Mouse (Mus musculus) forebrain, embryonic 12.5 days (tissue): ENCODE results near the gene Ap5s1. TPM values are rescaled to one million over a fixed set of nuclear protein-coding genes. Genes with fewer than 3 reads are reported as not detected.
A peak's percentile ranks its signal among the peaks of the same experiment; 100 is the strongest.

Experiments used
- ATAC-seq: fragments of 200-750 bp; cut with Nextera tagmentation; 2 replicates; pipeline ENCODE4 v1.8.0; 2017; ENCODE audit warnings: moderate TSS enrichment; ENCODE audit not compliant: low FRiP score
- H3K27ac ChIP-seq: fragments of 300-500 bp; sonication (generic); 2 replicates; pipeline ENCODE4 v1.5.1; 2016; ENCODE audit warnings: mild to moderate bottlenecking
- H3K27me3 ChIP-seq: fragments of 300-500 bp; sonication (generic); 2 replicates; pipeline ENCODE4 v1.6.1; 2016; ENCODE audit warnings: mild to moderate bottlenecking
- H3K36me3 ChIP-seq: fragments of 300-500 bp; sonication (generic); replicated peaks from 2 replicates; pipeline ENCODE4 v1.6.1; 2016; ENCODE audit warnings: mild to moderate bottlenecking
- H3K4me1 ChIP-seq: fragments of 300-500 bp; sonication (generic); 2 replicates; pipeline ENCODE4 v1.6.1; 2016
- H3K4me2 ChIP-seq: fragments of 300-500 bp; sonication (generic); 2 replicates; pipeline ENCODE4 v1.6.1; 2016; ENCODE audit warnings: mild to moderate bottlenecking, moderate library complexity
- H3K4me3 ChIP-seq: fragments of 300-500 bp; sonication (generic); replicated peaks from 2 replicates; pipeline ENCODE4 v1.5.1; 2016; ENCODE audit warnings: mild to moderate bottlenecking
- H3K9ac ChIP-seq: fragments of 300-500 bp; sonication (generic); 2 replicates; pipeline ENCODE4 v1.6.1; 2016; ENCODE audit warnings: mild to moderate bottlenecking
- H3K9me3 ChIP-seq: fragments of 300-500 bp; sonication (generic); 2 replicates; pipeline ENCODE4 v1.6.1; 2016
- WGBS: fragments of 180-500 bp; shearing (Covaris S2); methylation state at CpG from one replicate; pipeline ENCODE4 v1.1.7; 2016; 5-methylcytosine and 5-hydroxymethylcytosine counted together
- polyA plus RNA-seq: library from polyadenylated mRNA; unstranded; fragments of >200 nt; fragmentation: Nextera tagmentation; extraction: Ambion mirVana; gene quantifications from 2 replicates; pipeline ENCODE4 v1.2.1, GENCODE M21; 2016

Gene Ap5s1
- polyA plus RNA-seq, 1 experiment from 2014 or later, result 30.0 TPM

GRCm38 (mm10) chr2:131175286-131175944, 31.5 kb upstream of the Ap5s1 start:
- H3K27ac ChIP-seq, result peak overlapping the region; percentile 53
- H3K9me3 ChIP-seq, result no peaks in the 10 kb centered on the region
- 67% methylated on average over 3 of the region's 3 CpGs for WGBS
- peaks cover 36% of the 10 kb centered on the region for H3K27me3 ChIP-seq
- no peak overlapping the region for H3K4me3 ChIP-seq
- no peak overlapping the region for H3K9ac ChIP-seq
- no peak overlapping the region for H3K4me2 ChIP-seq
- ATAC-seq, result no peak
- H3K4me1 ChIP-seq, result peaks cover 60% of the 10 kb centered on the region
- H3K36me3 ChIP-seq, result peaks cover 29% of the 10 kb centered on the region

- no peak overlapping the region for H3K9ac ChIP-seq
- no peak overlapping the region for H3K4me3 ChIP-seq
- H3K36me3 ChIP-seq, result peaks cover 29% of the 10 kb centered on the region
- H3K4me2 ChIP-seq, result no peak overlapping the region
- H3K27ac ChIP-seq, result 0 out of 2 replicates have a peak overlapping the region, but pooled peaks have one; percentile 36
- peaks cover 60% of the 10 kb centered on the region for H3K4me1 ChIP-seq
- 0 out of 2 replicates have a peak, but pooled peaks cover 2% of the 10 kb centered on the region for H3K9me3 ChIP-seq
- ATAC-seq, result no peak
- H3K27me3 ChIP-seq, result peaks cover 31% of the 10 kb centered on the region
- WGBS, result 83% methylated on average over 1 of the region's 1 CpGs
These were observed 31.0 kb upstream of the Ap5s1 start for GRCm38 (mm10) chr2:131175945-131176309.

- Histone ChIP-seq H3K9ac (0 out of 2 replicates have a peak overlapping the region, but pooled peaks have one; percentile 97), H3K36me3 (peaks cover 25% of the 10 kb centered on the region), H3K9me3 (0 out of 2 replicates have a peak, but pooled peaks cover 2% of the 10 kb centered on the region), H3K4me1 (peaks cover 56% of the 10 kb centered on the region), H3K4me3 (no peak overlapping the region), H3K27ac (no peak overlapping the region), H3K4me2 (peak overlapping the region; percentile 99; the same call in 1 of the 2 replicates), H3K27me3 (peaks cover 25% of the 10 kb centered on the region)
- 70% methylated on average over 5 of the region's 5 CpGs for WGBS
- no peak for ATAC-seq
These were observed 30.4 kb upstream of the Ap5s1 start for GRCm38 (mm10) chr2:131176491-131176890.

- Histone ChIP-seq H3K27ac (0 out of 2 replicates have a peak overlapping the region, but pooled peaks have one; percentile 2), H3K9ac (peak overlapping the region; percentile 97), H3K4me3 (peak overlapping the region; percentile 89), H3K4me1 (peaks cover 50% of the 10 kb centered on the region), H3K36me3 (peaks cover 14% of the 10 kb centered on the region), H3K9me3 (0 out of 2 replicates have a peak, but pooled peaks cover 2% of the 10 kb centered on the region), H3K27me3 (peaks cover 11% of the 10 kb centered on the region), H3K4me2 (peak overlapping the region; percentile 99)
- WGBS, result 91% methylated on average over 9 of the region's 9 CpGs
- ATAC-seq, result no peak
These were observed 28.9 kb upstream of the Ap5s1 start for GRCm38 (mm10) chr2:131177932-131178331.

GRCm38 (mm10) chr2:131178828-131179245, 28.0 kb upstream of the Ap5s1 start:
- Histone ChIP-seq H3K4me3 (peak overlapping the region; percentile 89), H3K27me3 (0 out of 2 replicates have a peak, but pooled peaks cover 2% of the 10 kb centered on the region), H3K9me3 (0 out of 2 replicates have a peak, but pooled peaks cover 2% of the 10 kb centered on the region), H3K27ac (peak overlapping the region; percentile 92), H3K9ac (peak overlapping the region; percentile 97), H3K4me1 (peaks cover 49% of the 10 kb centered on the region), H3K36me3 (peaks cover 14% of the 10 kb centered on the region), H3K4me2 (peak overlapping the region; percentile 99)
- ATAC-seq, result no peak; the same call in 1 of the 2 replicates
- 27% methylated on average over 26 of the region's 26 CpGs for WGBS

GRCm38 (mm10) chr2:131179246-131179886, 27.5 kb upstream of the Ap5s1 start:
- Histone ChIP-seq H3K9me3 (0 out of 2 replicates have a peak, but pooled peaks cover 2% of the 10 kb centered on the region), H3K27ac (peak overlapping the region; percentile 92), H3K4me1 (peaks cover 44% of the 10 kb centered on the region), H3K36me3 (peaks cover 14% of the 10 kb centered on the region), H3K4me2 (peak overlapping the region; percentile 99), H3K4me3 (peak overlapping the region; percentile 89), H3K27me3 (no peaks in the 10 kb centered on the region), H3K9ac (peak overlapping the region; percentile 97)
- under 1% methylated on average over 65 of the region's 67 CpGs for WGBS
- ATAC-seq, result peak; percentile 25

GRCm38 (mm10) chr2:131179990-131180587, 26.8 kb upstream of the Ap5s1 start, which contains the start of gene Cenpb:
Cenpb (minus strand) TSS chr2:131180067.
- Histone ChIP-seq H3K27ac (peak within 1 kb of the TSS; percentile 92), H3K27me3 (no peaks in the 10 kb centered on the region), H3K9me3 (0 out of 2 replicates have a peak, but pooled peaks cover 2% of the 10 kb centered on the region), H3K36me3 (peaks cover 14% of the 10 kb centered on the region), H3K4me2 (peak within 1 kb of the TSS; percentile 99), H3K9ac (peak within 1 kb of the TSS; percentile 97), H3K4me3 (peak within 1 kb of the TSS; percentile 89), H3K4me1 (peaks cover 38% of the 10 kb centered on the region)
- WGBS, result 3% methylated on average over 40 of the region's 57 CpGs
- peak; percentile 83 for ATAC-seq

- 2% methylated on average over 14 of the region's 14 CpGs for WGBS
- Histone ChIP-seq H3K36me3 (peaks cover 1% of the 10 kb centered on the region; the same call in 1 of the 2 replicates), H3K9me3 (no peaks in the 10 kb centered on the region), H3K4me2 (peak overlapping the region; percentile 76), H3K4me1 (peaks cover 48% of the 10 kb centered on the region), H3K27me3 (no peaks in the 10 kb centered on the region), H3K4me3 (peak overlapping the region; percentile 60), H3K9ac (peak overlapping the region; percentile 82), H3K27ac (peak overlapping the region; percentile 79)
- peak; percentile 1; the same call in 1 of the 2 replicates for ATAC-seq
These were observed 20.5 kb upstream of the Ap5s1 start for GRCm38 (mm10) chr2:131186343-131186742.

- Histone ChIP-seq H3K4me2 (peak within 1 kb of the TSS; percentile 76), H3K9me3 (no peaks in the 10 kb centered on the region), H3K4me1 (peaks cover 53% of the 10 kb centered on the region), H3K27me3 (no peaks in the 10 kb centered on the region), H3K9ac (peak within 1 kb of the TSS; percentile 82), H3K36me3 (peaks cover 8% of the 10 kb centered on the region; the same call in 1 of the 2 replicates), H3K4me3 (peak within 1 kb of the TSS; percentile 60), H3K27ac (peak within 1 kb of the TSS; percentile 79)
- under 1% methylated on average over 41 of the region's 43 CpGs for WGBS
- peak; percentile 84 for ATAC-seq
These were observed 19.9 kb upstream of the Ap5s1 start, which contains the start of the genes Cdc25b and Spef1 for GRCm38 (mm10) chr2:131186771-131187601. Cdc25b (plus strand) TSS chr2:131186949. Spef1 (minus strand) TSS chr2:131187282.

GRCm38 (mm10) chr2:131187602-131187922, 19.3 kb upstream of the Ap5s1 start:
- peak overlapping the region; percentile 79 for H3K27ac ChIP-seq
- peak overlapping the region; percentile 60 for H3K4me3 ChIP-seq
- peaks cover 53% of the 10 kb centered on the region for H3K4me1 ChIP-seq
- H3K9me3 ChIP-seq, result no peaks in the 10 kb centered on the region
- H3K36me3 ChIP-seq, result peaks cover 10% of the 10 kb centered on the region
- no peak for ATAC-seq
- H3K4me2 ChIP-seq, result peak overlapping the region; percentile 76
- no peaks in the 10 kb centered on the region for H3K27me3 ChIP-seq
- peak overlapping the region; percentile 82 for H3K9ac ChIP-seq
- 20% methylated on average over 3 of the region's 3 CpGs for WGBS

- Histone ChIP-seq H3K4me3 (no peak overlapping the region), H3K36me3 (peaks cover 18% of the 10 kb centered on the region), H3K27ac (no peak overlapping the region), H3K4me1 (peaks cover 53% of the 10 kb centered on the region), H3K9ac (no peak overlapping the region), H3K9me3 (no peaks in the 10 kb centered on the region), H3K4me2 (peak overlapping the region; percentile 76), H3K27me3 (no peaks in the 10 kb centered on the region)
- ATAC-seq, result no peak
- 94% methylated on average over 5 of the region's 5 CpGs for WGBS
These were observed 18.6 kb upstream of the Ap5s1 start for GRCm38 (mm10) chr2:131188311-131188710.
